Mouse (Mus musculus): ENCODE measurements at regions not wholly inside any gene's neighbourhood (a gene's known extent, or its start where the extent isn't known, plus 50 kb on each side); places are given as distances from the start of the nearest gene placed in this dataset.
A peak's percentile ranks its signal among the peaks of the same experiment; 100 is the strongest.

DNA sequence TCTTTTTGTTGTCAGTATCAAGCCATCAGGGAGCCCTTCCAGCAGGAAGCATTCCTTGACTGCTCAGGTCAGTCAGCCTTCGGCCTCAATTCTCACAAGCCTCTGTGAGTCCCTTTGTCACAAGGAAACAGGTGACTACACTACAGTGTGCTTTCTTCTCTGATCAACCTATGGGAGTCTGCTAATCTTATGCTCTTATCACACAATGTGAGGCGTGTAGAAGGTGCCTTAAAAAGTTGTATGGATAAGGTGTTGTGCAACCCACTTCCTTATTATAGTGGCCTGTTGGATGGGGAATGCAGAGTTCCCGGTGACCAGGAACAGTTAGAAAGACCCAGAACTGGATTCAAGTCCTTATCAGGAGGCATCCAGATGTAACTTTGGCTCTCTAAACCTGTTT, 260.2 kb downstream of the Gm12728 start:
- no peak for DNase-seq

DNA sequence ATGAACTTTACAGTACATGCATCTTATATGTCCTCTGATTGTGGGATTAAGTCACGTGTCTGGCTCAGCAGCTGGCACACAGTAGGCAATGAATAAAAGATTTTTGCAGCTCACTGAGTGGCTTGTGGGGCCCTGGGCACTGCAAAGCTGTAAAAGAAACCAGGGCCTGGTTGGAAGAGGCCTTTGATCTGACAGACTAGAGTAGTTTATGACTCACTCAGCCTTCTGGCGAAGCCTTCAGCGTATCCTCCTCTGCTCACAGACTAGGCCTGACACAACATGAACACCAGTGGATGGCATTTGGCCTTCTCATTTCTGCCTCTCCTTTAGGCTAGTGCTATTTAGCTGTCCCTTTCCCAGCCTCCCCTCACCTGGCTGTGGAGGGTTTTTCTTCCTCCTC, 260.6 kb downstream of the Gm12728 start:
- DNase-seq: no peak

DNA sequence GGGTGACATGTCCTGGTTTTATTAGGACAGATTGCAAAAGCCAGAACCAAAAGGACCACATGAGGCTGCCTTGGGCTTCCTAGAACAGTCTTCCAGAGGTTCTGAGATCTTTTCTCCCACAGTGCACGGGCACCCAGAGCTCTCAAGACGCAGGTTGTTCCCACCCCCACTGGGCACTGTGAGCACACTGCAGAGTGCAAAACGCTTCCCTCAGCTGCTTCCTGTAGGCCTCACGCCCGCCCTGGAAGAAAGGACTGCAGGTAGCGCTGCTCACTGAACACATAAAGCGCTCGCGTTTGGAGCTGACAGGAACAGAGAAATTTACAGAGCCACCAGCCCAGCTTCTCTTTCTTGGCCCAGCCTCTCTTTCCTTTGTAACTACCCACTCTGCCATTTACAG, 262.5 kb upstream of the Usp24 start:
- DNase-seq: no peak

DNA sequence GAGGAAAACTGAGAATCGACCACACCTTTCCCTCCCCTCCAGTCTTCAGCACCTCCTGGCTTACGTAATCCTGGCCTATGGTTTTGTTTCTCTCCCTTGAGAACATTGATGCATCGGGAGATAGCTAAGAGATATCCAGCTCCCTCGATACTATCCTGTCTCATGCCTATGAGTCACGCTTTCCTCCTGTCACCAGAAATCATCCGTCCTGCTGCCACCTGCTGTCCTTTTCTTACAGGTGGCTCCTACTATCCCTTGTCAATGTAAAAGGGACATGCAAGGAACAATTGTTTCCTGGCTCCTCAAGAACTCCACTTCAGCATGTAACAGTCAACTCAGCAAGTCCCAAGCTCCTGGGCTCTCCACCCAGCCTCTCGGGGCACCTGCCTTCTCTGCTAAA, 261.7 kb upstream of the Usp24 start:
- no peak for DNase-seq

DNA sequence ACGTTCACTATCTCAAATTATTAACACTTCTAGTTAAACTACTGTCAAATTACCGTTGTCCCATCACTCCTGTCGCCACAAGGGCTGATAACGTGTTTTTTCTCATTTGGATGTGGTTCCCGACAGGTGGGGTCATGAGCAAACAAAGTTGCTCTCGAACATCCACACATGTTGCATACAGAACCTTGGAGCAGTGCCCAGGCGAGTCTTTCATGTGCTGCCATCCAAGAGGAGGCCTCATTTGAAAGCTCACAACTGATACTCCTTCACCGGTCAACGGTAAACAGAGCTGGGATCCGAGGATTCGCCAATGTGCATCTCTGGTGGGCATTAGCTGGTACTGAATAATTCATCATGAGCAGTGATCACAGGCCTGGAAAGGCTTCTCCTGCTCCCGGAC, 253.4 kb upstream of the Usp24 start:
- DNase-seq: no peak

DNA sequence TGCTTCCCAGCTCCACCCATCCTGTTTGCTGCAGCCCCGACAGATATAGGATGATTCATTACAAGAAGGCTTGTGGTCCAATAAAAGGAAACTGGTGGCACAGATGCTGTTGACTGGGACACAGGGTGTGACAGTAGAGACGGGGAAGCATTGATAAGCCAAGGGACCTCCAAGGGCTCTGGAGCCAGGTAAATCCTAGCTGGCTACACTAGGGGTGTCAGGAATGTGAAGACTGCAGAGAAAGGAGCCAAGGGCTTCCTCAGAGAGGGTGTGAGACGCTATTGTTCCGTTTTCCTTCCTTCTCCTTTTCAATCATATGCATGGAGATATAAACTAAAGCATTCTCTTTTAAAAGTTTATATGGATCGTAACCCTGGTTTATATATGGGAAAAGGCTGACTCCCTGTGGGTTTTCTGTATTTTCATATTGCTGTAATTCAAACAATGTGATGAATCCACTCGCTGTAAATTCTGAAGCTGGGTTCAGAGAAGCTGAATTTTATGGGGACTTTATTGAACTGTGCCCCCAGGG, 252.1 kb upstream of the Usp24 start:
- DNase-seq: no peak

DNA sequence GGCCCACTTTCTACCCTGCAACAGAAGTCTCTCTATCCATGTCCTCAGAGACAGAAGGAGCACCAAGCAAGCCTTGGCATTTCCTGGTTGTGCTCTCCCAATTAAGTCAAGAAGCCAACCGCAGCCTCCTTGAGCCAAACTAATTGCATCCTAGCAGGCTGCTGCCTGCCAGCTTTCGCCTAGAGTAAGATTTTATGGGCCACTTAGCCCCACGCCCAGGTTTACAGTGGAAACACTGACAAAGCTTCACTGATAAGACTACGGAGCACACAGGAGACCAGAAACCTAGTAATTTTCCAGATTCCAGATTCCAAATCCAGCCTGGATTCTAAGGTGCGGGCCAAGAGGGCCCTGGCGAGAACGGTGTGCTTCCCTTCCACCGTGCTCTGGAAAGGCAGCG, 249.0 kb upstream of the Usp24 start:
- no peak for DNase-seq

DNA sequence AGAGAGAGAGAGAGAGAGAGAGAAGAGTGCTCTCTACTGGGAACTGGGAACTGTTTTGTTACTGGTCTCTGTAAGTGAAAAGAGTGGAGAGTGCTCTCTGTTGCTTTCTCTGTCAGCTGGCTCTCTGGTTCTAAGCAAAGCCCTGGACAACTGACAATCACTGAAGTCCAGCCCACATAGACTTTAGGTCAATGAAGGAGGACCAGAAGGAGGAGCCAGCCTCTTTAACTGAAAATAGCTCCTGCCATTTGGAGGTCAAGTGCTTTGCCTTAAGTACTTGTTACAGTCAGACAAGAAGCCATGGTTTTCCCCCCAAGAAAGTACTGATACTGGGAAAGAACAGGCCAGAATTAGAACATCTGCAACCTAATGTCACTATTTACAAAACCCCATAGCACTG, 232.5 kb upstream of the Usp24 start:
- no peak for DNase-seq

DNA sequence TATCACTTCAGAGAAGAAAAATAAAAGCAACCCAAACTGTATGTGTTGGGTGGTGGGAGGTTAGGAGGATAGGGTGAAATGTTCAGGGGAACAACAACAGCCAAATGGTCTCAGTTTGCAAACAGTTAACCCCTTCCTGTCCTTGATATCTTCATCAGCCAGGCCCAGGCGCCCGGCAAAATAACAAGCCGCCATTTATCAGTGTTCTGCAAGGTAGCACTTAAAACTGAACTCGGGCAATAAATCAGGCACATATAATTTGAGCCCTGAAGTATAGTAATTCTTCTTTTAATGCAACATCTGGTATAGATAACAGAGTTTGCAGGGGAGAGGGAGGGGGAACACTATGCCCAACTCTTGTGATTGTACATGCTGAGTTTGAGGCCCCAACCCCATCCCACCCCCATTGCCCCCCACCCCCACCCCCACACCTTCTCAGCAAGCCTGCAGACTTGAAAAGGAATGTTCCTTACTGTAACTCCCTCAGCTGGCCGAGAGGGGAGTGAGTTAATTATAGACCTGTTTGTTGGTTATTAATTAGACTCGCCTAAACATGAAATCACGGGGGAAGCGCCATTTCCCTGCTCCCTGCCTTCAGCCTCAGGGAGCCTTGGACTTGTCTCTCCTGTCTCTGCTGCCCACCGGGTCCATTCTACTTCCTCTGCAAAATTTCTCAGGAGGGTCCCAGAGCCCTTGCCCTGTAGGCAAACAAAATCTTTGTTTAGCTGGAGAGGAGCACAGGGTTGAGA, 223.9 kb upstream of the Usp24 start:
- no peak for DNase-seq

DNA sequence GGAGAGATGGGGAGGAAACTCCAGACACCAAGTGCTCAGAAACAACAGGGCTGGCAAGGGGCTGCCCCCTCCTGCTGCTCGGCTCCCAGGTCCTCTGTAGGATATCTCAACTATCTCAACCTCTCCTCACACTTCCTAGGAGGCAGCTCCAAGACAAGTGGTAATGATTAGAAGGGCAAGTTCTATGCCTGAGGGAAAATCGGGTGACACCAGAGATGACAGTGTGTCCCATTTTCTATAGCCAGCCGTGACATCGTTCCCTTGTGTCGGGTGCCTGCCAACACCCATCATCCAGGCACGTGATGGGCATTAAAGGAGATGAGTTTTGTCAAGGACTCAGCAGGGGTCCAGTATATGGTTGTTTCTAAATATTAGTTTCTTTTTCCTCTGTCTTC, 223.3 kb upstream of the Usp24 start:
- DNase-seq: no peak

DNA sequence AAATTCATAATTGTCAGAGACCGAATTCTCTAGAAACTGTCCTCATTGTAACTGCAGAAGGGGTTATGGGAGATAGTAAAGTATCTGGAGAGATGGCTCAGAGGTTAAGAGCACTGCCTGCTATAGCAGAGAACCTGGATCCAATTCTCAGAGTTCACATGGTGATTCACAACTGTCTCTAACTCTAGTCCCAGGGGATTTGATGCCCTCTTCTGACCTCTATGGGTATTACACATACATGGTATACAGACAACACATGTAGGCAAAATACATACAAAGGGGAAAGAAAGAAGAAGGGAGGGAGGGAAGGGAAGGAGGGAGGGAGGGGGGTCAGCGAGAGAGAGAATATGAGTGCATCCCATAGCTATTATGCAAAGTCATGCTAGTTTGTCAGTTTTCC, 222.8 kb upstream of the Usp24 start:
- DNase-seq: peak in 1 of 2 experiments; percentile 6

DNA sequence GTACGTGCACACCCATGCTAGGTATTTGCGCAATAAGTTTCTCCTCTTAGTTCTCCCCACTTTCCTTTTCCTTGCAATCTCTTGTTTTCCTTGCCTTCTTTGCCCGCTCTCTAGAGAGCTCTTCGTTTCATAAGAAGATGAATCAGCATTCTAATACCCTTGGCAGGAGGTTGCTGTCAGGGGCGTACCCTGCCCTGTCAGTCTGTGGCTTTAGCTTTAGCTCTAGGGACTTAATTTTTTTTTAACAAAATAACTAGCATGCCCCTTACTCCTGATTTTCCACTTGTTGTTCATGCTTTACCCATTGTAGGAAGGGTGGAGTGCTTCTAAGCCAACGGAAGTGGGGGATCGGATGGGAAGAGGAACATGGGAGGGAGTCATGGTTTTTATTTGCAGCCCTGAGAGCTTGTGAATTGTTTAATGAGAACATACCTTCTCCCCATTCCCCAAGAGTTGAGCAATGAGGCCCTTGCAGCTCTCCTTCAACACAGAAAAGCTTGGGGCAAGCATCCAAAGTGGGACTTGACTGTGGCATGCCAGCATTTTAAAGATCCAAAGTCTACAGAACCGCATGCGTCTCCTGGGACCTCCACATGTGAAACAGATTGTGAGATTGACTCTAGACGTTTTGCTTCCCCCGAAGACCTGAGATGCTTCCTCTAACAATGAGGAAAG, 221.0 kb upstream of the Usp24 start:
- DNase-seq: no peak

DNA sequence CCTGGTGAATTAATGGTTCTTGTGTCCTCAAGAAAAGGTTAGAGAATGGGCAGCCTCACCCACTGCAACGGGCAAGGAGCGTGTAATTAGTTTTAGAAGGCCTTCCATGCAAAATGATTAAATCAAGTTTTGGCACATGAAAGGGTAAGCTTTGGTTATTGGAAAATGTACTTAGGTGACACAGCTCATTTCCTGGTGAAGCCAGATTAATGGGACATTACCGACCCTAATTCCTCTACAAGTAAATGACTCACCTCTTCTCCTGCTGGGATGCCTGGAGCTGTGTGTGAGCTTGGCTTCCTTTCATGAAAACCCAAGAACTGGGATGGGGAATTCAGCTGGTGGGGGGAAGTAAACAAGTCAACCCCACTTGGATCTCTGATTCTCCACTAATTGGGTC, 219.9 kb upstream of the Usp24 start:
- DNase-seq: no peak

DNA sequence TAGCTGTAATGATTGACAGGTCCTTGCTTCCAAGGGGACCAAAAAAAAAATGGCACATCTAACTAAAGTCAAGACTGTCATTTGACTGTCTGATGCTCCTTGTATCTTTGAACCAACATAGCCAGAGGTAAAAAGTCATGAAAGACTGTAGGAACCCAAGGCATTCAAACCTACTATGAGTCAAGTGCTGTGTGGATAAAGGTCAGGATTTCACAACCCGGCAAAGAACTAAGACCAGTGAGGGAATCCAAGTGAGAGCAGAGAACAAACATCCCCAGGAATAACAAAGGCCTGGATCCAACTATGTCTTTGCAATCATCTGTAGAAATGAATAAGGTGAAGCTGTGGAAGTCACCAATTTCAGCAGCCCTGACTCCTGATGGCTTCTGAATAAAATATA, 218.2 kb upstream of the Usp24 start:
- DNase-seq: no peak

DNA sequence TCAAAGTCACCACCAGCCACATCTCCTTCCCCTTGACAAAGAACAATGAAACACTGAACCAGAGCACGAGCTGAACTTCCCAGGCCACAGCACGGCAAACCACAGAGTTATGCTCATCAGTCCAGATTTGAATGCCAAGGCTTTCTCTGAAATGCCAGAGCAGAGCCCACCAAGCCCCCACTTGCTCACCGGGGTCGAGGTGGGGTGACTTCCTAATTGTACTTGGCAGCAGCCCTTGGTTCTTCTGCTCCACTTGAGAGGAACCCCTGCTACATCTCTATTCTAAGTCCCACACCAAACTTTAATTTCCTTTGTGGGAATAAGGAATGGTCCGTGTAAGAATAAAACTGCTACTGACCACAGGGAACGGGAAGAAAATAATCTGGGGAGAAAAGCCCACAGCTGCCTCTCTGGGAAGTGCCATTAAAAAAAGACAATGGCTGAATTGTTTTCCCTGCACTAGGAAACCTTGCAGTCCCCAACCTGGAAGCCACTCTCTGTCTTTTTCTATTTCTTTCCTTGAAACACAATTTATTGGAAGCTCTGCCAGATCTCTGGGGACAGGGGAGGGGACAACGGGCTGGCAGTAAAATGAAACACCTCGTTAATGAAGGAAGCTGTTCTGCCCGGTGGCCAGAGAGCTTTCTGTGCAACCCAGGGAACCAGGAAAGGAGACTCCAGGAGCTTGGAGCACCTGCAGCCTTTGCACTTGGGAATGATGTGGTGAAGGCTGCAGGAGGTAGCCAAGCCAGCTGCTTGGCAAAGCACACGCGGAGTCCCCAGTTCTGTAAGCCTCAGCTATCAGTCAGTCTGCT, 215.6 kb upstream of the Usp24 start:
- no peak for DNase-seq

DNA sequence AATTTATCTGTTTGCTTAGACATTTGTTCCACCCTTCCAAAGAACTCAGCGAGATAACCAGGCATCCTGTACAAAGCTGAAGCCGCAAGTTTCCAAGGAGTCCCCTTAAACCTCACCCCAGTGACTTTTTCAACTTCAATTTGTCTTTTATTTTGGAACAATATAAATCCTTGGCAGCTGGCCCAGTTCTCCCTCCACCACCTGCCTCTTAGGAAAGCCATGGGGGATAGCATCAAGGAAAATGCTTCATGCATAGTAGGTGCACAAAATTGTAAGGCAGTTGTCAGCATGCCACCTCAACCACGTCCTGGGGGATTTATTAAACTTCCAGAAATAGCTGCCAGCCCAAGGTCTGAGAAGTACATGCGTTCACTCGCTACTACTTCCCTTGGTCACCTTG, 214.1 kb upstream of the Usp24 start:
- no peak for DNase-seq

DNA sequence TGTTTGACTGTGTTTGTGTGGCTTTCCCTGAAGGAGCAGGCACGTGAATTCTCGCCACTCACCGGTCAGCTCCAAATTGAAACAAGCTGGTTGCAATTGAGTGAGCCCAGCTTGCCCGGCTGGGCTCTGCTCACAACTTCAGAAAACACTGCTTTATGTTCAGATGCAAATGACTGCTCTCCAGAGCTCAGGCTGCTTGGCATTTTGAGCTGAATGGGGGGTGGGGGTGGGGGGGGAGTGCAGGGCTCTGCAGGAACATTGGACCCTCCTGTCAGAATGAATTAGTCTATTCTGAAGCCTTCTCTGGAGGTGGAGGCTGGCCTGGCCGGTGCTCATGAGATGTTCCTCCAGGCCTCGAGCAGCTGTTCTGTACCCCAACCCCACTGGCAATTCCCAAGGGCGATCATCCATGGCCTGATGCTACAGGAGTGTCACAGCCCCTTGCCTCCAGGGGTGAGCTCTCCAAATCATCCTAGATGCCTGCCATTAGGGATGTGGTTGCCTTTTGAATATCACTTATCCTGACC, 213.5 kb upstream of the Usp24 start:
- no peak for DNase-seq

DNA sequence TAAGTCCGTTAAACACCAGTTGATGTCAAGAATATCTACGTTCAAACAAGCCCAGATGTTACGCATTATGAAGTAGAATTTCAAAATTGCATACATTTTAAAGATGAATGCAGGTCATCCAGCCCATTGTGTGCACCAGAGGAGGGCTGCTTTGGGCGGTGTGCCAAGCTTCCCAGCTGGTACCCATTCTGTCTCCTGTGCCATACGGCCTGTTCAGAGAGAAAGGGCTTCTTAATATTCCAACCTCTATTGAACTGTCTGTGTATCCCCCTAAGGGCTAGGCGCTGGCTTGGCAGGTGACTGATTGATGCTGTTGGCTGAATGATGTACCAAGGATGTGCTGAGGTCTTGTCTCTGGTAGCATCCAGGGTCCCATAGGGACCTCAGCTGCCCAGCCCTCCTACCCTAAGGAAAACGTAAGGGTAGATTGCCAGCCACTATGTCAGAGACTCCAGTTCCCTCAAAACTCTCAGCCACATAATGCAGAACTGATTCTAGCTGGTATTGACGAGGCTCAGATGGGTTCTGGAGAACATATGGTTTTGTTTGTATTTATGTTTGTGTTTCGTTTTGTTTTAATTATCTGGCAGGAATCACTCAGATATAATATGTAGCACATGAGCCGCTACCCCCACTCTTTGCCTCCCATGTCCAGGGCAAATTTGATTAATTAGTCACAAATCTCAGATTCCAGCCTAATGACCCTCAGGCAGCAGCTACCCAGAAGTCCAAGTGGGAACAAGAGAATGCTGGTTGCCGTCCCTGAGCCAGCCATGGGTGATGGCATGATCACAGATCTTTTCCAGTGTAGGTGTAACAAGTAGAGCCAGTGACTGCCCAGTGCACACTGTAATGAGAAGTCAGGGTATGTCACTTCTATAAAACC, 212.0 kb upstream of the Usp24 start:
- DNase-seq: no peak

DNA sequence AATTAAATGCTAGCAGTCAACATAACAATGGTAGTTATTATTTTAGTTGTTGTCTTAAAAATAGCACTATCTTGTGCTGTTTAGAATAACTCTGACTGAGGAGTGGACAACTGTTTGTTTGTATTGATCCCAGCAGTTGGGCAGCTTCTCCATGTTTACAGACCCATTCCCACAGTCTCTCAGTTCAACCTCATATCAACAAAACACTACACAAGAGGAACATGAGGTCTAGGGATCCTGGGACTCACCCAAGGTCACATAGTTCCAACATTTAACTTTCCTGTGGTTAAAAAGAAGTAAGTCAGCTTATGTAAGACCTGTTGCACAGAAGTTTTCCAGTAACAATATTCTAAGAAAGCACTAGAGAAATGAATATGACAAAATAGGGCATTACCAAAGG, 203.0 kb upstream of the Usp24 start:
- DNase-seq: no peak

DNA sequence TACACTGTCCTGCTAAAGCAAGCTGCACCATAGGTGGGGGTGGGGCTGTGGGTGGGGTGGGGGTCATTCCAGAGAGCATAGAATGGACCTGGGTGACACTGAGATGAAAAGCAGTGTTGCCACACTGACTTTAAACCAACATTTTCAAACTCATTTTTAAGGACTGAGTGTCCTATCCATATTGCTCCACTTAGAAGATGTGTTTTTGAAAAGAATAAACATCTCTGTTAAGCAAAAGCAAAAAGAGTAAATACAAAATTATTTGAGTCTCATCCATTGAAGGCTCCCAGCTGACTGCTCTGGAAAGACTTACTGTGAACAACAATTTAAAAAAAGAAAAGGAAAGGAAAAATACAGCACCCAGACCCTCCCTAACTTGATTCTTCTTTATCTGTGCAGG, 202.3 kb upstream of the Usp24 start:
- no peak for DNase-seq

DNA sequence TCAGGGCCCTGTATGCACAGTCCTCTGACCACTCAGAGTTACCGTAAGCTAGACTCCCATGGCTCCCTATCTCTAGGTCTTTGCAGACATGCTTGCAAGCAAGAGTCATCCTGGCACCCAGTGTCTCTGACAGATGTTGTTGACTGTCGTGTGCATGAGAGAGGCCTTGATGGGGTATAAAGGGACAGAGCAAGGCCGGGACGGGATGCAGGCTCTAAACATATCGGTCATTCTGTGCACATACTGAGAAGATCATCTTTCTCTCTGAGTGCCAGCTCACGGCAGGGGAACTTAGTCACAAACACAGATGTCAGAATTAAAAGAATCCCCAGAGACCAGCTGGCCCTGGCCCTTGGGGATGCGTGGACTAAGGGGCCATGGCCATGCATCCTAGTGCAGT, 199.4 kb upstream of the Usp24 start:
- no peak for DNase-seq

DNA sequence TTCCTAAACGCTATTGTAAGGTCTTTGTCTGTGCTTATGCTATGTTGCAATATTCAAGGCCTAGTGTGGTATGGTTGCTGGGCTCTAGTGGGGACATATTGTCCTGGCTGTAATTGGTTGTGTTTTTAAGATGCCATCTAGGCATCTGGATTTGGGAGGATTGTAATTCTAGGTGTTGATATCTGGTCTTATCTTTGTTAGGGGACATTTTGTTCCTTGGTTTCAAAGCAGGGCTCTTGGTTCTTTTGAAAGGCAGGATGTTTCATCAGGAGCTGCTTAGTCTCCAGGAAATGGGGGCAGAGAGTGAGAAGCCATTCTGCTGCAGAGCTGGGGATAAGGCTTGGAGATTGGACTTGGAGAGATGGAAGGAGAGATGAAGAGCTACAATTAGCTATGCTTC, 194.7 kb upstream of the Usp24 start:
- no peak for DNase-seq
